Mouse (Mus musculus) forebrain, embryonic 13.5 days (tissue): ENCODE measurements around the gene Ank2. TPM values are rescaled to one million over a fixed set of nuclear protein-coding genes. Genes with fewer than 3 reads are reported as not detected.

ENCODE experiments used
- ATAC-seq: fragments of 200-750 bp; cut with Nextera tagmentation; 2 replicates; pipeline ENCODE4 v1.8.0; 2017
- H3K27ac ChIP-seq: fragments of 300-500 bp; sonication (generic); 2 replicates; pipeline ENCODE4 v1.5.1; 2015; ENCODE audit warnings: inconsistent platforms, mild to moderate bottlenecking, moderate library complexity
- H3K27me3 ChIP-seq: fragments of 300-500 bp; sonication (generic); 2 replicates; pipeline ENCODE4 v1.6.1; 2015; ENCODE audit warnings: mild to moderate bottlenecking, inconsistent platforms
- H3K36me3 ChIP-seq: fragments of 300-500 bp; sonication (generic); 2 replicates; pipeline ENCODE4 v1.6.1; 2015; ENCODE audit warnings: mild to moderate bottlenecking, inconsistent platforms; ENCODE audit not compliant: poor library complexity, severe bottlenecking
- H3K4me1 ChIP-seq: fragments of 300-500 bp; sonication (generic); 2 replicates; pipeline ENCODE4 v1.6.1; 2015; ENCODE audit warnings: inconsistent platforms
- H3K4me2 ChIP-seq: fragments of 300-500 bp; sonication (generic); 2 replicates; pipeline ENCODE4 v1.6.1; 2015; ENCODE audit warnings: inconsistent platforms, mild to moderate bottlenecking, moderate library complexity
- H3K4me3 ChIP-seq: fragments of 300-500 bp; sonication (generic); 2 replicates; pipeline ENCODE4 v1.5.1; 2015; ENCODE audit warnings: mild to moderate bottlenecking, inconsistent platforms
- H3K9ac ChIP-seq: fragments of 300-500 bp; sonication (generic); 2 replicates; pipeline ENCODE4 v1.6.1; 2015; ENCODE audit warnings: mild to moderate bottlenecking, inconsistent platforms
- H3K9me3 ChIP-seq: fragments of 300-500 bp; sonication (generic); replicated peaks from 2 replicates; pipeline ENCODE4 v1.6.1; 2016; ENCODE audit warnings: inconsistent platforms
- WGBS: fragments of 180-500 bp; shearing (Covaris S2); methylation state at CpG from one replicate; pipeline ENCODE4 v1.1.7; 2015; 5-methylcytosine and 5-hydroxymethylcytosine counted together
- polyA plus RNA-seq: library from polyadenylated mRNA; unstranded; fragments of >200 nt; fragmentation: Nextera tagmentation; extraction: Ambion mirVana; gene quantifications from 2 replicates; pipeline ENCODE4 v1.2.1, GENCODE M21; 2015

The Ank2 gene
- polyA plus RNA-seq, 1 experiment from 2014 or later: 125 TPM

- WGBS: 65% methylated on average over 2 of the region's 2 CpGs
- ATAC-seq: no peak
These were observed 326.5 kb downstream of the Ank2 start for GRCm38 (mm10) chr3:127172697-127173096.

GRCm38 (mm10) chr3:127170246-127170645 lies 328.9 kb downstream of the Ank2 start:
- no peaks in the 10 kb centered on the region for H3K4me1 ChIP-seq
- no peaks in the 10 kb centered on the region for H3K36me3 ChIP-seq
- WGBS: 93% methylated on average over 12 of the region's 12 CpGs
- H3K27me3 ChIP-seq: no peaks in the 10 kb centered on the region
- H3K9me3 ChIP-seq: no peaks in the 10 kb centered on the region
- no peak overlapping the region for H3K4me3 ChIP-seq
- H3K9ac ChIP-seq: no peak overlapping the region
- ATAC-seq: no peak
- H3K4me2 ChIP-seq: no peak overlapping the region
- no peak overlapping the region for H3K27ac ChIP-seq

More at GRCm38 (mm10) chr3:127172697-127173096, 326.5 kb downstream of the Ank2 start:
- H3K9me3 ChIP-seq: no peaks in the 10 kb centered on the region
- H3K4me1 ChIP-seq: no peaks in the 10 kb centered on the region
- no peaks in the 10 kb centered on the region for H3K27me3 ChIP-seq
- H3K9ac ChIP-seq: no peak overlapping the region
- H3K4me2 ChIP-seq: no peak overlapping the region
- no peak overlapping the region for H3K4me3 ChIP-seq
- no peaks in the 10 kb centered on the region for H3K36me3 ChIP-seq
- H3K27ac ChIP-seq: no peak overlapping the region

- WGBS: 82% methylated on average over 1 of the region's 1 CpGs
- Histone ChIP-seq H3K4me1 (no peaks in the 10 kb centered on the region), H3K27ac (no peak overlapping the region), H3K4me2 (no peak overlapping the region), H3K9me3 (no peaks in the 10 kb centered on the region), H3K4me3 (no peak overlapping the region), H3K9ac (no peak overlapping the region), H3K36me3 (no peaks in the 10 kb centered on the region), H3K27me3 (no peaks in the 10 kb centered on the region)
- no peak for ATAC-seq
These were observed 330.0 kb downstream of the Ank2 start for GRCm38 (mm10) chr3:127169114-127169513.

- no peak for ATAC-seq
- 53% methylated on average over 3 of the region's 3 CpGs for WGBS
- no peak overlapping the region for H3K9ac ChIP-seq
- no peaks in the 10 kb centered on the region for H3K9me3 ChIP-seq
- peaks cover 15% of the 10 kb centered on the region for H3K4me1 ChIP-seq
- no peaks in the 10 kb centered on the region for H3K36me3 ChIP-seq
- no peak overlapping the region for H3K4me2 ChIP-seq
- no peak overlapping the region for H3K4me3 ChIP-seq
- no peak overlapping the region for H3K27ac ChIP-seq
- peaks cover 4% of the 10 kb centered on the region; the same call in 1 of the 2 replicates for H3K27me3 ChIP-seq
These were observed 335.4 kb downstream of the Ank2 start for GRCm38 (mm10) chr3:127163749-127164148.

- H3K4me2 ChIP-seq: peak overlapping the region; percentile 100
- H3K9ac ChIP-seq: peak overlapping the region; percentile 72
- ATAC-seq: peak; percentile 90
- under 1% methylated on average over 41 of the region's 41 CpGs for WGBS
- H3K9me3 ChIP-seq: no peaks in the 10 kb centered on the region
- peaks cover 15% of the 10 kb centered on the region for H3K4me1 ChIP-seq
- H3K4me3 ChIP-seq: peak overlapping the region; percentile 62
- H3K27me3 ChIP-seq: peaks cover 4% of the 10 kb centered on the region; the same call in 1 of the 2 replicates
- H3K27ac ChIP-seq: peak overlapping the region; percentile 44; the same call in 1 of the 2 replicates
- H3K36me3 ChIP-seq: no peaks in the 10 kb centered on the region
These were observed 337.0 kb downstream of the Ank2 start for GRCm38 (mm10) chr3:127161998-127162712.

GRCm38 (mm10) chr3:127161085-127161837 lies 337.9 kb downstream of the Ank2 start:
- Histone ChIP-seq H3K27ac (no peak overlapping the region), H3K4me1 (peaks cover 15% of the 10 kb centered on the region), H3K9me3 (no peaks in the 10 kb centered on the region), H3K4me3 (peak overlapping the region; percentile 62), H3K9ac (peak overlapping the region; percentile 72), H3K4me2 (peak overlapping the region; percentile 100), H3K36me3 (no peaks in the 10 kb centered on the region), H3K27me3 (peaks cover 4% of the 10 kb centered on the region; the same call in 1 of the 2 replicates)
- no peak for ATAC-seq
- 5% methylated on average over 23 of the region's 23 CpGs for WGBS

- no peak overlapping the region for H3K9ac ChIP-seq
- H3K4me3 ChIP-seq: no peak overlapping the region
- 90% methylated on average over 3 of the region's 3 CpGs for whole genome bisulfite sequencing
- 0 out of 2 replicates have a peak, but pooled peaks cover 2% of the 10 kb centered on the region for H3K9me3 ChIP-seq
- H3K36me3 ChIP-seq: no peaks in the 10 kb centered on the region
- H3K27me3 ChIP-seq: no peaks in the 10 kb centered on the region
- no peak for ATAC-seq
- H3K27ac ChIP-seq: no peak overlapping the region
- no peak overlapping the region for H3K4me2 ChIP-seq
- peaks cover 14% of the 10 kb centered on the region for H3K4me1 ChIP-seq
These were observed 341.4 kb downstream of the Ank2 start for GRCm38 (mm10) chr3:127157706-127158105.

- H3K9me3 ChIP-seq: 0 out of 2 replicates have a peak, but pooled peaks cover 2% of the 10 kb centered on the region
- H3K27me3 ChIP-seq: no peaks in the 10 kb centered on the region
- no peak overlapping the region for H3K4me2 ChIP-seq
- no peak overlapping the region for H3K27ac ChIP-seq
- H3K4me3 ChIP-seq: no peak overlapping the region
- H3K4me1 ChIP-seq: peaks cover 1% of the 10 kb centered on the region
- WGBS: 94% methylated on average over 9 of the region's 9 CpGs
- H3K36me3 ChIP-seq: no peaks in the 10 kb centered on the region
- no peak for ATAC-seq
- no peak overlapping the region for H3K9ac ChIP-seq
These were observed 343.1 kb downstream of the Ank2 start for GRCm38 (mm10) chr3:127156080-127156479.

GRCm38 (mm10) chr3:127153861-127154260 lies 345.3 kb downstream of the Ank2 start:
- no peaks in the 10 kb centered on the region for H3K4me1 ChIP-seq
- H3K9me3 ChIP-seq: 0 out of 2 replicates have a peak, but pooled peaks cover 2% of the 10 kb centered on the region
- no peak overlapping the region for H3K27ac ChIP-seq
- WGBS: 94% methylated on average over 3 of the region's 3 CpGs
- H3K4me2 ChIP-seq: no peak overlapping the region
- ATAC-seq: no peak
- no peak overlapping the region for H3K9ac ChIP-seq
- H3K27me3 ChIP-seq: no peaks in the 10 kb centered on the region
- H3K4me3 ChIP-seq: no peak overlapping the region
- no peaks in the 10 kb centered on the region for H3K36me3 ChIP-seq

GRCm38 (mm10) chr3:127153443-127153842 lies 345.7 kb downstream of the Ank2 start:
- no peak for ATAC-seq
- no peak overlapping the region for H3K27ac ChIP-seq
- no peak overlapping the region for H3K4me3 ChIP-seq
- no peak overlapping the region for H3K4me2 ChIP-seq
- 0 out of 2 replicates have a peak, but pooled peaks cover 2% of the 10 kb centered on the region for H3K9me3 ChIP-seq
- H3K27me3 ChIP-seq: no peaks in the 10 kb centered on the region
- H3K36me3 ChIP-seq: no peaks in the 10 kb centered on the region
- no peaks in the 10 kb centered on the region for H3K4me1 ChIP-seq
- WGBS: 91% methylated on average over 3 of the region's 3 CpGs
- H3K9ac ChIP-seq: no peak overlapping the region

- no peaks in the 10 kb centered on the region for H3K9me3 ChIP-seq
- no peaks in the 10 kb centered on the region for H3K27me3 ChIP-seq
- no peak; the same call in 1 of the 2 replicates for ATAC-seq
- H3K4me1 ChIP-seq: no peaks in the 10 kb centered on the region
- no peaks in the 10 kb centered on the region for H3K36me3 ChIP-seq
- H3K4me2 ChIP-seq: no peak overlapping the region
- H3K4me3 ChIP-seq: no peak overlapping the region
- H3K9ac ChIP-seq: no peak overlapping the region
- 91% methylated on average over 3 of the region's 3 CpGs for WGBS
- H3K27ac ChIP-seq: no peak overlapping the region
These were observed 350.5 kb downstream of the Ank2 start for GRCm38 (mm10) chr3:127148648-127149047.

GRCm38 (mm10) chr3:127140590-127140989 lies 358.6 kb downstream of the Ank2 start:
- Histone ChIP-seq H3K4me1 (peaks cover 3% of the 10 kb centered on the region; the same call in 1 of the 2 replicates), H3K27me3 (no peaks in the 10 kb centered on the region), H3K9ac (no peak overlapping the region), H3K4me2 (no peak overlapping the region), H3K9me3 (no peaks in the 10 kb centered on the region), H3K4me3 (no peak overlapping the region), H3K36me3 (no peaks in the 10 kb centered on the region), H3K27ac (no peak overlapping the region)
- WGBS: 93% methylated on average over 9 of the region's 9 CpGs
- no peak for ATAC-seq
